Mouse (Mus musculus) liver, postnatal 0 days (tissue): ENCODE data around the gene Lonp2. TPM values are rescaled to one million over a fixed set of nuclear protein-coding genes. Genes with fewer than 3 reads are reported as not detected.

Experiments
- ATAC-seq: fragments of 200-750 bp; cut with Nextera tagmentation; 2 replicates; pipeline ENCODE4 v1.8.0; 2017; ENCODE audit warnings: mild to moderate bottlenecking, moderate library complexity
- DNase-seq: peaks from one replicate; pipeline ENCODE4 v3.0.0-alpha.2; 2016
- H3K27ac ChIP-seq: fragments of 300-500 bp; sonication (generic); 2 replicates; pipeline ENCODE4 v1.5.1; 2014; ENCODE audit warnings: antibody characterized with exemption, moderate library complexity, mild to moderate bottlenecking, low read depth
- H3K27me3 ChIP-seq: fragments of 300-500 bp; sonication (generic); 2 replicates; pipeline ENCODE4 v1.6.1; 2014; ENCODE audit warnings: low read length, control low read depth, mixed read lengths; ENCODE audit not compliant: insufficient read depth
- H3K36me3 ChIP-seq: fragments of 300-500 bp; sonication (generic); replicated peaks from 2 replicates; pipeline ENCODE4 v1.6.1; 2014; ENCODE audit warnings: mild to moderate bottlenecking, control low read depth, low read length, moderate library complexity, mixed read lengths; ENCODE audit not compliant: insufficient read depth
- H3K4me1 ChIP-seq: fragments of 300-500 bp; sonication (generic); 2 replicates; pipeline ENCODE4 v1.6.1; 2014; ENCODE audit warnings: antibody characterized with exemption, mild to moderate bottlenecking, control low read depth; ENCODE audit not compliant: insufficient read depth
- H3K4me2 ChIP-seq: fragments of 300-500 bp; sonication (generic); 2 replicates; pipeline ENCODE4 v1.6.1; 2014; ENCODE audit warnings: low read depth, mild to moderate bottlenecking, low read length, moderate library complexity, mixed read lengths
- H3K4me3 ChIP-seq: fragments of 300-500 bp; sonication (generic); 2 replicates; pipeline ENCODE4 v1.5.1; 2014; ENCODE audit warnings: low read depth, low read length
- H3K9ac ChIP-seq: fragments of 300-500 bp; sonication (generic); replicated peaks from 2 replicates; pipeline ENCODE4 v1.6.1; 2014; ENCODE audit warnings: mild to moderate bottlenecking, moderate library complexity
- H3K9me3 ChIP-seq: fragments of 300-500 bp; sonication (generic); 2 replicates; pipeline ENCODE4 v1.6.1; 2016; ENCODE audit warnings: mild to moderate bottlenecking, control low read depth, low read length, mixed read lengths
- CTCF ChIP-seq: sonication (generic); IDR thresholded peaks from 2 replicates; pipeline ENCODE4 v1.5.1; 2016; ENCODE audit warnings: antibody characterized with exemption, low read depth
- EP300 ChIP-seq: IDR thresholded peaks from 2 replicates; pipeline ENCODE4 v1.6.1; 2016; ENCODE audit warnings: antibody characterized with exemption, low read depth, mild to moderate bottlenecking
- WGBS: fragments of 180-500 bp; shearing (Covaris S2); extraction: QIAGEN DNeasy Blood & Tissue Kit; methylation state at CpG from one replicate; pipeline ENCODE4 v1.1.7; 2014; ENCODE audit not compliant: insufficient replicate concordance; 5-methylcytosine and 5-hydroxymethylcytosine counted together
- microRNA-seq: library from miRNA; unstranded; fragments of <30 nt; microRNA quantifications from one replicate; pipeline ENCODE4, GENCODE M21; 2016
- polyA plus RNA-seq: library from polyadenylated mRNA; unstranded; fragments of >200 nt; fragmentation: Nextera tagmentation; extraction: Ambion mirVana; gene quantifications from 2 replicates; pipeline ENCODE4 v1.2.1, GENCODE M21; 2015

Lonp2 gene
- polyA plus RNA-seq, 1 experiment from 2014 or later = 77.8 TPM

DNA sequence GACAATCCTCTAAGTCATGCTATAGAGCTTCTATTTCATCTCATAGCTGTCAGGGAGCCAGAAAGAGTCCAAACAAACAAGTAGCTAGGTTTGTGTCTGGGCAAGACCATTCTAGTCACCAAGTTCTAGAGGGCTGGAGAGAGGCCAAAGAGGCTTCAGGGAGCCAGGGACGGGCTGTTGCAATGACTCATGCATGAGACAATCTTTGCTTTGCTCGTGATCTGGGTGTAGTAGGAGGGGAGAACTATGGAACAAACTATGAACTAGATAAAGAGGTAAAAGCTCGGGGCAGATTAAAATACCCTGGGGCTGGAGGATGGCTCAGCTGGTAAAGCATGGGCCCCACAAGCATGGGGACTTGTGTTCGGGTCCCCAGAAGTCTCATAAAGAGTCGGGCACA is 144.7 kb downstream of the Lonp2 start:
- peak; percentile 53 for DNase-seq

DNA sequence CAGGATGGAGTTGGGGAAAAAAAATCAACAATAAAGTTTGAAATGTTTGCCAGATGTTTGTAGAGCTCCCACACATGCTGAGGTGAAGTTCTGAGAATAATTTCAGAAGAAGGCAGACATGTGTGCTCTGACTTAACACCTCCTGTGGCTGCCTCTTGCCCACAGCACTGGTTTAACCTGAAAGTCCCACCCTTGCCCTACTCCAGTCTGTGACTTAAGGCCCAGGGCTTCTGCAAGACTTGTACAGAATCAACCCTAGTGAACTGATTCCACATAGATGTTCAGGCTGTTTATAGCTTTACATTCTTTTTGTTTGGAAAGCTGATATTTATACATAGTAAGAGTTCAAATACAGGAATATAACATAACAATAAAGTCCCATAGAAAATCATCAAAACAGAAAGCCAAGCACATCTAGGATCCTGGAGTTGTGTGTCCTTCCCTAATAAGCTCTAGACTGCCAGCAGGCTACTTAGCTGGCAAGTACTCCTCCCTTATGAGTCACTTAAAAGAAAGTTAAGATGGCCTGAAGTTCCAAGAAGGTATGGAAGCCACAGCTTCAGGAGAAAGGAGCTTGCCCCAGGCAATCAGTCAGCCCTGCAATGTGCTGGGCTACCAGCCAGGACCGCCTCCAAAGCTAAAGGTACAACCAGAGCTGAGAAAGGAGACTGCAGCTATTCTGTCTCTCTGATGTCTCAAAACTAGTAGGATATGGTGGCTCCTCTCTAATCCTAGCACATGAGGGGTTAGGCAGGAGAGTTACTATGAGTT is 146.3 kb downstream of the Lonp2 start:
- DNase-seq (no peak), ATAC-seq (no peak)
- no peak for TF ChIP-seq CTCF
- TF ChIP-seq EP300 = no peak
- H3K9ac ChIP-seq = no peak overlapping the region
- 68% methylated on average over 1 of the region's 1 CpGs for WGBS
- H3K27me3 ChIP-seq = peaks cover 7% of the 10 kb centered on the region; the same call in 1 of the 2 replicates
- H3K9me3 ChIP-seq = no peaks in the 10 kb centered on the region
- peaks cover 21% of the 10 kb centered on the region for H3K4me1 ChIP-seq
- no peak overlapping the region for H3K4me2 ChIP-seq
- H3K27ac ChIP-seq = no peak overlapping the region
- H3K36me3 ChIP-seq = no peaks in the 10 kb centered on the region
- H3K4me3 ChIP-seq = no peak overlapping the region

More for the DNA sequence above, 144.7 kb downstream of the Lonp2 start:
- Histone ChIP-seq H3K4me1 (peaks cover 23% of the 10 kb centered on the region), H3K4me3 (no peak overlapping the region), H3K36me3 (no peaks in the 10 kb centered on the region), H3K27ac (no peak overlapping the region), H3K9me3 (no peaks in the 10 kb centered on the region), H3K4me2 (no peak overlapping the region), H3K27me3 (peaks cover 9% of the 10 kb centered on the region; the same call in 1 of the 2 replicates), H3K9ac (no peak overlapping the region)
- peak; percentile 72 for ATAC-seq
- no peak for TF ChIP-seq CTCF
- 0 out of 2 replicates have a peak, but pooled peaks have one; percentile 40 for TF ChIP-seq EP300
- 58% methylated on average over 5 of the region's 5 CpGs for whole genome bisulfite sequencing

Small RNA genes within 50 kb of the gene (microRNA-seq; reads per million reads assigned to microRNA genes)
- not detected for gene Gm44348

Other genes with a start within 250 kb of the Lonp2 start
- not detected in 2 replicates for gene Abcc12, start 43.4 kb upstream of the Lonp2 start, polyA plus RNA-seq
- 1.7 and 1.8 TPM in 2 replicates for gene Gm10638, start 121.7 kb downstream of the Lonp2 start, polyA plus RNA-seq
- gene Siah1a, start 121.9 kb downstream of the Lonp2 start, polyA plus RNA-seq = 11.7 and 13.7 TPM in 2 replicates